Mouse (Mus musculus): Measurements from ENCODE around the gene Iqch. TPM values are rescaled to one million over a fixed set of nuclear protein-coding genes. Genes with fewer than 3 reads are reported as not detected.

The Iqch gene
- polyA plus RNA-seq (2012; rRNA removed) (0.05 TPM in 2 replicates), polyA plus RNA-seq (2014; fragmentation: Nextera tagmentation; extraction: Ambion mirVana) (0.07 and 0.11 TPM in 2 replicates)

GRCm38 (mm10) chr9:63602043-63602939 lies at the start of gene Iqch, which contains the start of gene Aagab:
Iqch (minus strand) TSS chr9:63602493.
Aagab (plus strand) TSS chr9:63602660.
- peak within 1 kb of the TSS; percentile 74 for H3K9ac ChIP-seq (ENCODE audit: low read depth, low read length, severe bottlenecking)
- H3K27ac ChIP-seq (replicated peaks; ENCODE audit: low read depth, low read length): no peak within 1 kb of the TSS
- no peaks in the 10 kb centered on the region for H3K9me3 ChIP-seq (ENCODE audit: control insufficient read depth, low read length)
- H3K4me1 ChIP-seq (ENCODE audit: control insufficient read depth, insufficient read depth, low read length): peaks cover 13% of the 10 kb centered on the region
- peak within 1 kb of the TSS; percentile 74 for H3K4me3 ChIP-seq (replicated peaks; ENCODE audit: low read length)
- H3K4me2 ChIP-seq (replicated peaks; ENCODE audit: low read depth, low read length, severe bottlenecking): peak within 1 kb of the TSS; percentile 57
- WGBS: 3% methylated on average over 38 of the region's 70 CpGs
- DNase-seq (ENCODE audit: low spot score) (peak; percentile 90), ATAC-seq (ENCODE audit: low FRiP score, low read depth) (peak; percentile 93)
- H3K36me3 ChIP-seq (ENCODE audit: control insufficient read depth, insufficient read depth, low read length): no peaks in the 10 kb centered on the region
- peak; percentile 68; the same call in 1 of the 2 replicates for TF ChIP-seq POLR2A (IDR thresholded peaks at IDR 0.05; ENCODE audit: borderline replicate concordance, extremely low read depth, insufficient read depth, insufficient read length)
- H3K27me3 ChIP-seq (ENCODE audit: control insufficient read depth, insufficient read depth, low read length): no peaks in the 10 kb centered on the region

- Histone ChIP-seq H3K4me2 (replicated peaks; ENCODE audit: low read depth, low read length, severe bottlenecking) (no peak overlapping the region), H3K4me3 (replicated peaks; ENCODE audit: low read length) (no peak overlapping the region), H3K9me3 (ENCODE audit: control insufficient read depth, low read length) (no peaks in the 10 kb centered on the region), H3K9ac (ENCODE audit: low read depth, low read length, severe bottlenecking) (no peak overlapping the region), H3K4me1 (ENCODE audit: control insufficient read depth, insufficient read depth, low read length) (peaks cover 71% of the 10 kb centered on the region), H3K27me3 (ENCODE audit: control insufficient read depth, insufficient read depth, low read length) (no peaks in the 10 kb centered on the region), H3K27ac (replicated peaks; ENCODE audit: low read depth, low read length) (peak overlapping the region; percentile 85), H3K36me3 (ENCODE audit: control insufficient read depth, insufficient read depth, low read length) (peaks cover 79% of the 10 kb centered on the region)
- peak; percentile 46 for ATAC-seq (ENCODE audit: low FRiP score, low read depth)
- TF ChIP-seq POLR2A (IDR thresholded peaks at IDR 0.05; ENCODE audit: borderline replicate concordance, extremely low read depth, insufficient read depth, insufficient read length): no peak
- peak; percentile 92 for DNase-seq (ENCODE audit: low spot score)
- WGBS: 20% methylated on average over 11 of the region's 11 CpGs
These were observed 49.3 kb upstream of the Iqch start for GRCm38 (mm10) chr9:63651594-63651993.

GRCm38 (mm10) chr9:63650905-63651304 lies 48.6 kb upstream of the Iqch start:
- Histone ChIP-seq H3K27me3 (ENCODE audit: control insufficient read depth, insufficient read depth, low read length) (no peaks in the 10 kb centered on the region), H3K27ac (replicated peaks; ENCODE audit: low read depth, low read length) (peak overlapping the region; percentile 85), H3K36me3 (ENCODE audit: control insufficient read depth, insufficient read depth, low read length) (peaks cover 77% of the 10 kb centered on the region), H3K4me1 (ENCODE audit: control insufficient read depth, insufficient read depth, low read length) (peaks cover 64% of the 10 kb centered on the region), H3K9ac (ENCODE audit: low read depth, low read length, severe bottlenecking) (no peak overlapping the region), H3K9me3 (ENCODE audit: control insufficient read depth, low read length) (no peaks in the 10 kb centered on the region), H3K4me2 (replicated peaks; ENCODE audit: low read depth, low read length, severe bottlenecking) (no peak overlapping the region), H3K4me3 (replicated peaks; ENCODE audit: low read length) (no peak overlapping the region)
- DNase-seq (ENCODE audit: low spot score) (peak; percentile 18), ATAC-seq (ENCODE audit: low FRiP score, low read depth) (peak; percentile 13; the same call in 1 of the 2 replicates)
- WGBS: 61% methylated on average over 14 of the region's 14 CpGs
- TF ChIP-seq POLR2A (IDR thresholded peaks at IDR 0.05; ENCODE audit: borderline replicate concordance, extremely low read depth, insufficient read depth, insufficient read length): no peak

GRCm38 (mm10) chr9:63649841-63650545 lies 47.7 kb upstream of the Iqch start:
- Histone ChIP-seq H3K36me3 (ENCODE audit: control insufficient read depth, insufficient read depth, low read length) (peaks cover 77% of the 10 kb centered on the region), H3K4me1 (ENCODE audit: control insufficient read depth, insufficient read depth, low read length) (peaks cover 55% of the 10 kb centered on the region), H3K27ac (replicated peaks; ENCODE audit: low read depth, low read length) (peak overlapping the region; percentile 85; the same call in 1 of the 2 replicates), H3K27me3 (ENCODE audit: control insufficient read depth, insufficient read depth, low read length) (no peaks in the 10 kb centered on the region), H3K4me3 (replicated peaks; ENCODE audit: low read length) (no peak overlapping the region), H3K4me2 (replicated peaks; ENCODE audit: low read depth, low read length, severe bottlenecking) (no peak overlapping the region), H3K9me3 (ENCODE audit: control insufficient read depth, low read length) (no peaks in the 10 kb centered on the region), H3K9ac (ENCODE audit: low read depth, low read length, severe bottlenecking) (no peak overlapping the region)
- no peak for TF ChIP-seq POLR2A (IDR thresholded peaks at IDR 0.05; ENCODE audit: borderline replicate concordance, extremely low read depth, insufficient read depth, insufficient read length)
- ATAC-seq (ENCODE audit: low FRiP score, low read depth): no peak
- no peak for DNase-seq (ENCODE audit: low spot score)
- 81% methylated on average over 8 of the region's 8 CpGs for WGBS

- peaks cover 44% of the 10 kb centered on the region for H3K4me1 ChIP-seq (ENCODE audit: control insufficient read depth, insufficient read depth, low read length)
- H3K27ac ChIP-seq (replicated peaks; ENCODE audit: low read depth, low read length): no peak overlapping the region
- H3K36me3 ChIP-seq (ENCODE audit: control insufficient read depth, insufficient read depth, low read length): peaks cover 68% of the 10 kb centered on the region
- H3K4me2 ChIP-seq (replicated peaks; ENCODE audit: low read depth, low read length, severe bottlenecking): no peak overlapping the region
- no peaks in the 10 kb centered on the region for H3K9me3 ChIP-seq (ENCODE audit: control insufficient read depth, low read length)
- no peak overlapping the region for H3K4me3 ChIP-seq (replicated peaks; ENCODE audit: low read length)
- H3K9ac ChIP-seq (ENCODE audit: low read depth, low read length, severe bottlenecking): no peak overlapping the region
- ATAC-seq (ENCODE audit: low FRiP score, low read depth) (no peak), DNase-seq (ENCODE audit: low spot score) (no peak)
- no peaks in the 10 kb centered on the region for H3K27me3 ChIP-seq (ENCODE audit: control insufficient read depth, insufficient read depth, low read length)
- WGBS: 86% methylated on average over 9 of the region's 9 CpGs
- no peak for TF ChIP-seq POLR2A (IDR thresholded peaks at IDR 0.05; ENCODE audit: borderline replicate concordance, extremely low read depth, insufficient read depth, insufficient read length)
These were observed 46.2 kb upstream of the Iqch start for GRCm38 (mm10) chr9:63648520-63648918.
